26 mouse cellular contexts compared by ENCODE assay signal in the genomic region with DNA sequence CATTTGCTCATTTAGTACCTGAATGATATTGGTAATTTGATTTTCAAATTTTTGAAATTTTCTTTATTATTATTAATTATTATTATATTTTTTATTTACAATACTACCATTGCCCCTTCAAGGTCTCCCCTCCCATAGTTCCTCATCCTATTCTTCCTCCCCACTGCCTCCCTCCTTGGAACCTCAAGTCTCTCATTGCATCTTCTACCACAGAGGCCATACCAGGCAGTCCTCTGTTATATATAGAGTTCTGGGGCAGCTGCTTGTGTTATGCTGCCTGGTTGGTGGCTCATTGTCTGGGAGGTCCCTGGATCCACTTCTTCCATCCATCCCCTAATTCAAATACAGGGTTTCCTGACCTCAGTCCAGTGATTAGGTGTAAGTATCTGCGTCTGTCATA.
"Had no signal": no experiment of that assay in that cellular context is flagged by ENCODE, and none has a peak within 500 bp of the region (broad histone marks: within the 10 kb centered on the region; RNA-seq: fewer than 3 reads in every experiment).

No protein-coding gene starts in this region.

- H3K4me3 ChIP-seq: gastrocnemius, adult 2 months; heart, embryonic 10.5 days; heart, embryonic 12.5 days; hindbrain, embryonic 10.5 days; hindbrain, embryonic 13.5 days; intestine, embryonic 15.5 days; layer of hippocampus, adult 2 months; left cerebral cortex, adult 2 months; limb, embryonic 10.5 days; limb, embryonic 12.5 days; liver, embryonic 13.5 days had no signal

- H3K4me1 ChIP-seq: heart, embryonic 10.5 days; heart, embryonic 12.5 days; hindbrain, embryonic 10.5 days; hindbrain, embryonic 13.5 days; intestine, embryonic 15.5 days; limb, embryonic 10.5 days; limb, embryonic 12.5 days; liver, embryonic 13.5 days had no signal

- H3K9me3 ChIP-seq: heart, embryonic 10.5 days; heart, embryonic 12.5 days; hindbrain, embryonic 10.5 days; hindbrain, embryonic 13.5 days; intestine, embryonic 15.5 days; limb, embryonic 10.5 days; limb, embryonic 12.5 days; liver, embryonic 13.5 days had no signal

- DNase-seq: gastrocnemius, adult 2 months; gastrocnemius, postnatal 10 days; gastrocnemius, postnatal 25 days; heart, adult 18-20 months; heart, postnatal 10 days; heart, postnatal 4 days; kidney, adult 18-20 months; kidney, adult 8-10 months; kidney, postnatal 10 days; kidney, postnatal 25 days; kidney, postnatal 4 days; liver; liver, embryonic 13.5 days had no signal

- ATAC-seq: hindbrain, embryonic 16.5 days; inflammation-experienced regulatory T-cells, adult 6 months; intestine, embryonic 15.5 days; intestine, postnatal 0 days had no signal

- H3K27me3 ChIP-seq: heart, embryonic 12.5 days; hindbrain, embryonic 13.5 days; intestine, embryonic 15.5 days; limb, embryonic 12.5 days; liver, embryonic 13.5 days had no signal

- H3K36me3 ChIP-seq: heart, embryonic 10.5 days; heart, embryonic 12.5 days; hindbrain, embryonic 10.5 days; hindbrain, embryonic 13.5 days; intestine, embryonic 15.5 days; limb, embryonic 10.5 days; limb, embryonic 12.5 days; liver, embryonic 13.5 days had no signal

- H3K4me2 ChIP-seq: heart, embryonic 12.5 days; hindbrain, embryonic 13.5 days; intestine, embryonic 15.5 days; limb, embryonic 12.5 days; liver, embryonic 11.5 days; liver, embryonic 13.5 days had no signal

- H3K27ac ChIP-seq: gastrocnemius, adult 2 months; heart, embryonic 10.5 days; hindbrain, embryonic 10.5 days; hindbrain, embryonic 13.5 days; intestine, embryonic 15.5 days; layer of hippocampus, adult 2 months; left cerebral cortex, adult 2 months; limb, embryonic 10.5 days; limb, embryonic 12.5 days; liver, embryonic 13.5 days had no signal

- H3K9ac ChIP-seq: heart, embryonic 12.5 days; hindbrain, embryonic 13.5 days; intestine, embryonic 15.5 days; limb, embryonic 12.5 days; liver, embryonic 13.5 days had no signal
